Mouse (Mus musculus): ENCODE data around the gene Nudt15. TPM values are rescaled to one million over a fixed set of nuclear protein-coding genes. Genes with fewer than 3 reads are reported as not detected.
"Not testable (repeated sequence)": the region's sequence is repeated elsewhere in the genome, so short reads cannot be mapped to it uniquely, and the experiment has no call there.

The Nudt15 gene
- total RNA-seq (2018; cell fraction: chromatin; rRNA removed): 1 to 10 TPM in 5 of 26 experiments, under 1 TPM in 19, not detected in 2; 0.25 to 1.4 (median 0.61) TPM
- total RNA-seq (2018; cell fraction: cytosol; rRNA removed): 1 to 10 TPM; 1.1 to 2.8 (median 2.1) TPM
- total RNA-seq (2018; cell fraction: nucleus; rRNA removed): 1 to 10 TPM in 16 of 26 experiments, under 1 TPM in 10; 0.46 to 3.6 (median 1.2) TPM
- polyA plus RNA-seq (2018): 1.5 to 2.4 TPM (median 2.3 TPM) in 3 replicates

DNA sequence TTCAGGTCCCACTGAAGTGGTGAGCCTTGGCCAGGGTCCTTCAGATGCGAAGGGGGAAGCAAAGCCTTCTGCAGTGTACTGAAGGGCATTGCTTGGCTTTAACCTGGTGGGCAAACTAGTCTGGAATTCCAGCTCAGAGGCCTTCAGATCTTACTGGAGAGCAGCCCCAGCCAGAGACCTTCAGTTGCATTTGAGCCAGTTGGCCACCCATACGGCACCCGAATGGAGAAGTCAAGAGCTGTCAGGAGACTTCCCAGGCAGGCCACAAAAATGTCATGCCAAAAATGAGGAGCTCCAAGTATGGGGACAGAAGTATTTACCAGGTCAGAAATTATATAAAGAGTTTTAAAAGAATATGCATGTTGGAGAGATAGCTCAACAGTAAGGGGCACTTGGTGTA lies at the start of gene Nudt15:
Nudt15 (minus strand) TSS at position 192 of the 400 bp plus-strand sequence.
- Histone ChIP-seq H3K27ac (no peak within 1 kb of the TSS), H3K36me3 (ENCODE audit: inconsistent target) (no peaks in the 10 kb centered on the region), H3K79me2 (ENCODE audit: inconsistent target) (peaks cover 1% of the 10 kb centered on the region), H3K4me3 (ENCODE audit: inconsistent target) (no peak within 1 kb of the TSS)
- 77% methylated on average over 3 of the region's 3 CpGs for WGBS (ENCODE audit: missing documents)

DNA sequence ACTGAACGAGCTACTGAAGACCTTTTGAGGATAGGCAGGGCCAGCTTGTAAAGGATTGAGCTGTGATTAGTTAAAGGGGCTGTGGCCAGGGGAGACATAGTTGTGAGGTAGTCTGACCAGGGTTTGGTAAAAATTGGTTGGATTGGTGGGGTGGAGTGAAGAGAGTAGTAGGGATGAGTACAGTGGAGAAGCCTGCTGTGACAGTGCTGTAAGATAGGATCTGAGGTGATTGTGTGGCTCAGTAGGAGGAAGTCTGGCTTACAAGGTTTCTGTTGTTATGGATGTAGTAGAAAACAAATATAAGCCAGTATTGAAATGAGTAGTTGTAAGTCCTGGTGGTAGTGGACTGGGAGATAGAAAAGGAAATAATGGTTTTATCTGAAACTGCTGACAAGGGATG lies 44.1 kb upstream of the Nudt15 start:
- H3K4me3 ChIP-seq (ENCODE audit: inconsistent target): no peak overlapping the region
- peaks cover 48% of the 10 kb centered on the region for H3K36me3 ChIP-seq (ENCODE audit: inconsistent target)
- 100% methylated on average over 1 of the region's 1 CpGs for WGBS (ENCODE audit: missing documents)
- H3K27ac ChIP-seq: no peak overlapping the region
- H3K79me2 ChIP-seq (ENCODE audit: inconsistent target): no peaks in the 10 kb centered on the region

DNA sequence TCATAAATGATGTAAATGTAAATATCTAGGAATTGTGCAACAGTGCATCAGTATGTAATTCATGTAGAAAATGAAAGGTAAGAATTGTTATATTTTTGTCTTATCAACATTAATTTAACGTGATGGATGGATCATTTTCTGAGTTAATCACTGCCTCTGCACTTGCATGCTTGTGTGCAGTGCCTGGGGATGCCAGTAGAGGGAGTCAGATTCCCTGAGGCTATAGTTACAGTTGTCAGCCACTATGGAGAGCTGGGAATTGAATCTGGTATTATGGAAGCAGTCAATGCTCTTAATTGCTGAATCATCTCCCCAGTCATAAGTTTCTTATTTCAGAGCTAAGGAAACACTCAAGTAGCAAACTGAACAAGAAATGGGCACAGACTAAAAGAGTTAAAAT lies 40.0 kb upstream of the Nudt15 start:
- Histone ChIP-seq H3K4me3 (ENCODE audit: inconsistent target) (no peak overlapping the region), H3K36me3 (ENCODE audit: inconsistent target) (peaks cover 17% of the 10 kb centered on the region; the same call in 1 of the 2 replicates)

GRCm38 (mm10) chr14:73576336-73576735 lies 28.3 kb upstream of the Nudt15 start:
- Histone ChIP-seq H3K36me3 (ENCODE audit: inconsistent target) (peaks cover 9% of the 10 kb centered on the region; the same call in 1 of the 2 replicates), H3K4me3 (ENCODE audit: inconsistent target) (no peak overlapping the region), H3K79me2 (ENCODE audit: inconsistent target) (no peaks in the 10 kb centered on the region), H3K27ac (no peak overlapping the region)

More for the DNA sequence above, 40.0 kb upstream of the Nudt15 start:
- Histone ChIP-seq H3K79me2 (ENCODE audit: inconsistent target) (no peaks in the 10 kb centered on the region), H3K27ac (no peak overlapping the region)
- 100% methylated on average over 1 of the region's 1 CpGs for WGBS (ENCODE audit: missing documents)

DNA sequence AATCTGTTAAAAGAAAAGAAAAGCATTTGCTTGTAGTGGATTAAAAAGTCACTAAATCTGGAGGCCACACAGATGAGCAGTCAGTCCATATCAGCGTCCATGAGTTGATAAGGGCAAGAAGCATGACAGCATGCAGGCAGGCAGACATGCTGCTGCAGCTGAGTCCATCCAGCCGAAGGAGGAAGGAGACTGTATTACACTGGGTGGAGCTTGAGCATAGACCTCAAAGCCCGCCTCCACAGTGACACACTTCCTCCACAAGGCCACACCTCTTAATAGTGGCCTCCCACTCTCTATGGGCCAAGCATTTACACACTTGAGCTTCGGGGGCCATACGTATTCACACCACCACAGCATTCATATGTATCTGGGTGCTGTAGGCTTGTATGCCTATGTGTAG lies 26.0 kb upstream of the Nudt15 start:
- WGBS (ENCODE audit: missing documents): 91% methylated on average over 5 of the region's 5 CpGs
- peaks cover 17% of the 10 kb centered on the region; the same call in 1 of the 2 replicates for H3K36me3 ChIP-seq (ENCODE audit: inconsistent target)
- H3K4me3 ChIP-seq (ENCODE audit: inconsistent target): no peak overlapping the region
- H3K79me2 ChIP-seq (ENCODE audit: inconsistent target): no peaks in the 10 kb centered on the region
- H3K27ac ChIP-seq: no peak overlapping the region

DNA sequence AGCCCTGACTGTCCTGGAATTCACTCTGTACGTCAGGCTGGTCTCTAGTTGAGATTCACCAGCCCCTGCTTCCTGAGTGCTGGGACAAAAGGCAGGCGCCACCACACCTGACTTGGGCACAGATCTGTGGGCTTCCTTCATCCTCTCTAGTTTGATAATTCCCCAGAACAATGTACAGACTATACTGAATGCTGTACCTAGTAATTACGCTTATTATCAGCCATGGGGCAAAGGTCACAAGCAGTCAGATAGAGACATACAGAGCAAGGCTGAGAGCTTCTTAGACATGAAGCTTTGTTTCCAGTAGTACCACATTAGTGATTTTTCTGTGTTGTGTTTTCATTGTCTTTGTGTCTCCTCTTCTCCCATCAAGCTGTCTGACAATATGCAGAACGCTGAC lies 23.1 kb upstream of the Nudt15 start:
- H3K27ac ChIP-seq: no peak overlapping the region
- peaks cover 23% of the 10 kb centered on the region; the same call in 1 of the 2 replicates for H3K36me3 ChIP-seq (ENCODE audit: inconsistent target)
- WGBS (ENCODE audit: missing documents): 98% methylated on average over 4 of the region's 4 CpGs
- H3K4me3 ChIP-seq (ENCODE audit: inconsistent target): no peak overlapping the region
- no peaks in the 10 kb centered on the region for H3K79me2 ChIP-seq (ENCODE audit: inconsistent target)

DNA sequence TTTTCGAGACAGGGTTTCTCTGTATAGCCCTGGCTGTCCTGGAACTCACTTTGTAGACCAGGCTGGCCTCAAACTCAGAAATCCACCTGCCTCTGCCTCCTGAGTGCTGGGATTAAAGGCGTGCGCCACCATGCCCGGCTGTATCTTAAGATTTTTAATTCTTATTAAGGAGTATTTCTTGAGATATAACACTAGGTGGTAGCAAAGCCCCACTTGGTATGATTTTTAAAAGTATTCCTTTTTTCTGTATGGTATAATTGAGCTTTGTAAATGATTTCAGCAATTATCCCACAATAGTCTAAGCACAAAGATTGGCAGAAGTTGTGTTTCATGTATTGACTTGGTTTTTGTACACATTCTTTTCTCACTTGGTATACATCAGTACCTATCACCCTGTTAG lies 21.8 kb upstream of the Nudt15 start:
- not testable (repeated sequence) for H3K27ac ChIP-seq; H3K4me3 ChIP-seq (ENCODE audit: inconsistent target); H3K79me2 ChIP-seq (ENCODE audit: inconsistent target)
- WGBS (ENCODE audit: missing documents): 77% methylated on average over 3 of the region's 4 CpGs
- H3K36me3 ChIP-seq (ENCODE audit: inconsistent target): peaks cover 23% of the 10 kb centered on the region; the same call in 1 of the 2 replicates

DNA sequence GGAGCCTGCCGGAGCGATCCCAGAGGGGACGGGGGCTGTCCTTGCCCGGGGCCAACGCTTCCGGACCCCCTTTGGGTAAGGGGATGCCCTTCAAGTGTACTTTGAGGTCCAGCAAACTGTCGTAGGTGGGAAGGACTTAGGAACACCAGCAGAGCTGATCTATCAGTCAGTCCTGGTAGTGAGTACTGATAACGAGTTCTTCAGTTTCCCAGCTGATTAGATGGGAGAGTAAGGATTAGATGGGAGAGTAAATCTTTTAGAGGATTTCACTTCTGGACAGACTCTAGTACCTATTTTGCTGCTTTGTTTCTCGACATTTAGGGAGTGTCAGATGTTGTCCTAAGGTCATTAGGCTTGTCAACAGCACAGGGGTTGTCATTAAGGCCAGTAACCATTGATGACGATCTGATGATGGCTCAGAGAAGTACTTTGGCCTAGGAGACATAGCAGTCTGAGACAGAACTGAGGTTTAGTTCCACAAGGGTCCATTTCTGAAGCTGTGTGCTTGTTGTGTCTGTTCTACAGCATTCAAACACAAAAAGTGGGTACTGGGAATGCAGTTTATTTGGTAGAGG lies 5.2 kb upstream of the Nudt15 start:
- Histone ChIP-seq H3K36me3 (ENCODE audit: inconsistent target) (no peaks in the 10 kb centered on the region), H3K4me3 (ENCODE audit: inconsistent target) (peak overlapping the region; percentile 72), H3K79me2 (ENCODE audit: inconsistent target) (peaks cover 53% of the 10 kb centered on the region), H3K27ac (no peak overlapping the region)
- whole genome bisulfite sequencing (ENCODE audit: missing documents): 3% methylated on average over 10 of the region's 10 CpGs

DNA sequence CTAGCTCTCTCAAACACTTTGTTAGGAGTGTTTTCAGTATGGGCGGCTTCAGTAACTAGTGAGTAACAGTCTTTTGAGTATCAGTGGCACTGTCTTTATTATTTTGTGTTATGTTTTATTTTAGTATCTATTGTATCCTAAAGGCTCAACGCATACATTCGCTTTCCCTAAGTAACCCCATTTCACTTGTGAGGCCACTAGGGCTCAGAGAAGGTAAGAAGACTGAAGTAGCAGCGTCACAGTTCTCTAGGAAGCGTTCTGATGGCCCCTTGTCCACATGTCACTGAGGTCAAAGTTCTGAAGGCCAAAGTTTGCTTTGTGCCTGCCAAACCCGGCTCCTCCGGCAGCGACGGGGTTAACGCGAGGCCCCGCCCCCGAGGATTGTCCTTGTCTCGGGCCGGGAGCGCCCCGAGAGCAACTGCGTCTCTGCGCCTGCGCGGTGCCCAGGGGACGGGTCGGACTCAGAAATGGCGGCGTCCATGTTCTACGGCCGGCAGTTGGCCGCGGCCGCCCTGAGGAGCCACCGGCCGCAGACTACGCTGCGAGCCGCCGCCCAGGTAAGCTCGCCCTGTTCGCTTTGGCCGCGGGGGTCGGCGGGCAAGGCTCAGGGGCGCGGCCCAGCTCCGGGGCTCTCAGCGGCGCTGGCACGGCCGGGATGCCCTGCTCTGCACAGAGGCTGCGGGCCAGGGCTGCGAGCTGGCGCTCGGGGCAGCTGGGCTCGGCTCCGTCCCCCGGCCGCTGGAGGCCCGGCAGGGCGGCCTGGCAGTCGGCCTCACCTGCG lies 4.5 kb upstream of the Nudt15 start:
- WGBS (ENCODE audit: missing documents): 5% methylated on average over 59 of the region's 61 CpGs
- Histone ChIP-seq H3K27ac (no peak overlapping the region), H3K36me3 (ENCODE audit: inconsistent target) (no peaks in the 10 kb centered on the region), H3K79me2 (ENCODE audit: inconsistent target) (peaks cover 46% of the 10 kb centered on the region), H3K4me3 (ENCODE audit: inconsistent target) (peak overlapping the region; percentile 72)

GRCm38 (mm10) chr14:73551164-73551563 lies 3.1 kb upstream of the Nudt15 start:
- 88% methylated on average over 6 of the region's 6 CpGs for WGBS (ENCODE audit: missing documents)

DNA sequence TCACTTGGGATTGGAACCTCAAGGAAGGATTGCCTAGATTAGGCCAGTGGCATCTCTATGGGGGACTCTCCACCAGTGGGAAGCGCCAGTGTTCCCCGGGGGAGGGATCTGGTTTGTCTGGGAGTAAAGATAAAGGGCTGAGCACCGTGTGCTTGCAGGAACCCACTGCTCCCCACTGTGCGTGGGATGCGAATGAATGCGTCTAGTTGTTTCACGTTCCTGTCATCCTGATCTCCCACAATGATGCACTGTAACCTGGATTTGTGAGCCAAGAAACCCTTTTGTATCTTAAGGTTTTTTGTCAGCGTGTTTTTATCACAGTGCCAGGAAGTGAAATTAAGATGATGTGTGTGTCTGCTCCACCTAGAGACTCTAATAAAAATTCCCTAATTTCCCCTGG lies 2.7 kb upstream of the Nudt15 start:
- 84% methylated on average over 8 of the region's 8 CpGs for WGBS (ENCODE audit: missing documents)
- Histone ChIP-seq H3K79me2 (ENCODE audit: inconsistent target) (peaks cover 28% of the 10 kb centered on the region), H3K36me3 (ENCODE audit: inconsistent target) (no peaks in the 10 kb centered on the region), H3K27ac (no peak overlapping the region), H3K4me3 (ENCODE audit: inconsistent target) (no peak overlapping the region)

More at GRCm38 (mm10) chr14:73551164-73551563, 3.1 kb upstream of the Nudt15 start:
- H3K27ac ChIP-seq: no peak overlapping the region
- no peak overlapping the region for H3K4me3 ChIP-seq (ENCODE audit: inconsistent target)
- H3K79me2 ChIP-seq (ENCODE audit: inconsistent target): peaks cover 32% of the 10 kb centered on the region
- no peaks in the 10 kb centered on the region for H3K36me3 ChIP-seq (ENCODE audit: inconsistent target)

GRCm38 (mm10) chr14:73550291-73550690 lies 2.2 kb upstream of the Nudt15 start:
- Histone ChIP-seq H3K4me3 (ENCODE audit: inconsistent target) (no peak overlapping the region), H3K27ac (no peak overlapping the region), H3K79me2 (ENCODE audit: inconsistent target) (peaks cover 23% of the 10 kb centered on the region), H3K36me3 (ENCODE audit: inconsistent target) (no peaks in the 10 kb centered on the region)
- WGBS (ENCODE audit: missing documents): 79% methylated on average over 3 of the region's 3 CpGs

GRCm38 (mm10) chr14:73547034-73547433 lies 1.0 kb downstream of the Nudt15 start:
- Histone ChIP-seq H3K36me3 (ENCODE audit: inconsistent target) (no peaks in the 10 kb centered on the region), H3K79me2 (ENCODE audit: inconsistent target) (no peaks in the 10 kb centered on the region), H3K27ac (no peak overlapping the region), H3K4me3 (ENCODE audit: inconsistent target) (no peak overlapping the region)
- WGBS (ENCODE audit: missing documents): 64% methylated on average over 4 of the region's 4 CpGs

DNA sequence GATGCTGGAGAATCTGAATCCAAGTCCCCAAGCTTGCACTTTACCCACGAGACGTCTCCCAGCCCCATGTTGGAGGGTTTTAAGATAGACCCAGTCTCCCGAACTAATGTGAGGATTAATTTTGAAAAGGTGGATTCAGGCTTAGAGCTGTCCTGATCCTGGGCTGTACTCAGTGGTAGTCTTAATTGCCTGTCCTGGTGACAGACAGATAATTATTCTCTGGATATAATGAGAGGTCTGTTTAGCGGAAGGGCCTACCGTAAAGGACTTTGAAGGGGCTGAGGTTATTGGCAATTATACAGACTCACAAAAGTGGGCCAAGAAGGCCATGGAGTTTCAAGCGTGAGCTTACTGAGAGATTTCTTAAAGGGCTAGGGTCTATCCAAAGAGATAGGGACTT lies 4.3 kb downstream of the Nudt15 start:
- no peaks in the 10 kb centered on the region for H3K79me2 ChIP-seq (ENCODE audit: inconsistent target)
- no peaks in the 10 kb centered on the region for H3K36me3 ChIP-seq (ENCODE audit: inconsistent target)
- no peak overlapping the region for H3K27ac ChIP-seq
- H3K4me3 ChIP-seq (ENCODE audit: inconsistent target): no peak overlapping the region
- WGBS (ENCODE audit: missing documents): 98% methylated on average over 6 of the region's 6 CpGs

GRCm38 (mm10) chr14:73535641-73536040 lies 12.4 kb downstream of the Nudt15 start:
- Histone ChIP-seq H3K4me3 (ENCODE audit: inconsistent target) (no peak overlapping the region), H3K27ac (no peak overlapping the region), H3K79me2 (ENCODE audit: inconsistent target) (no peaks in the 10 kb centered on the region), H3K36me3 (ENCODE audit: inconsistent target) (no peaks in the 10 kb centered on the region)
- WGBS (ENCODE audit: missing documents): 22% methylated on average over 2 of the region's 2 CpGs
